In genomic region chr10:95225006-95225405, GRCm38 (mm10) we compare ENCODE assay signal across 30 mouse cellular contexts.
A peak's percentile ranks its signal among the peaks of the same experiment; 100 is the strongest.
DNase-seq lines count a peak whose midpoint lies in the region; ATAC-seq lines count a peak whose summit lies in the region.
"Had no signal": no experiment of that assay in that cellular context is flagged by ENCODE, and none has a peak within 500 bp of the region (broad histone marks: within the 10 kb centered on the region; RNA-seq: fewer than 3 reads in every experiment).

No protein-coding gene starts in this region.

- no peak overlapping the region for H3K27ac ChIP-seq in forebrain, embryonic 11.5 days (ENCODE audit: low read depth, low read length)
- H3K27ac ChIP-seq in forebrain, embryonic 13.5 days, result no peak overlapping the region
- H3K27ac ChIP-seq in embryonic facial prominence, embryonic 10.5 days (replicated peaks), result no peak overlapping the region
- H3K27ac ChIP-seq: embryonic facial prominence, embryonic 15.5 days; forebrain, embryonic 12.5 days; gastrocnemius, adult 2 months; heart, embryonic 15.5 days; hindbrain, embryonic 12.5 days; hindbrain, embryonic 15.5 days; intestine, embryonic 15.5 days had no signal

- WGBS in forebrain, embryonic 11.5 days, result 88% methylated on average over 4 of the region's 4 CpGs
- 91% methylated on average over 4 of the region's 4 CpGs for WGBS in forebrain, embryonic 13.5 days
- WGBS in embryonic facial prominence, embryonic 10.5 days, result 56% methylated on average over 4 of the region's 4 CpGs

- no peak overlapping the region for H3K4me3 ChIP-seq in forebrain, embryonic 11.5 days (ENCODE audit: low read depth, low read length)
- no peak overlapping the region for H3K4me3 ChIP-seq in forebrain, embryonic 13.5 days
- no peak overlapping the region for H3K4me3 ChIP-seq in embryonic facial prominence, embryonic 10.5 days
- H3K4me3 ChIP-seq: embryonic facial prominence, embryonic 15.5 days; forebrain, embryonic 12.5 days; gastrocnemius, adult 2 months; heart, embryonic 12.5 days; heart, embryonic 15.5 days; hindbrain, embryonic 12.5 days; hindbrain, embryonic 15.5 days; intestine, embryonic 15.5 days had no signal

- intact Hi-C loops in heart, postnatal 14 days (cut with DNase I), result no loop called here

- no peaks in the 10 kb centered on the region for H3K27me3 ChIP-seq in forebrain, embryonic 11.5 days (ENCODE audit: control insufficient read depth, insufficient read depth, low read length)
- H3K27me3 ChIP-seq in forebrain, embryonic 13.5 days, result no peaks in the 10 kb centered on the region
- H3K27me3 ChIP-seq in embryonic facial prominence, embryonic 10.5 days (replicated peaks; ENCODE audit: low read depth, poor library complexity, severe bottlenecking), result no peaks in the 10 kb centered on the region
- H3K27me3 ChIP-seq: embryonic facial prominence, embryonic 15.5 days; forebrain, embryonic 12.5 days; heart, embryonic 12.5 days; heart, embryonic 15.5 days; hindbrain, embryonic 12.5 days; hindbrain, embryonic 15.5 days; intestine, embryonic 15.5 days had no signal

- H3K9me3 ChIP-seq in forebrain, embryonic 11.5 days (ENCODE audit: control insufficient read depth, low read length), result no peaks in the 10 kb centered on the region
- no peaks in the 10 kb centered on the region for H3K9me3 ChIP-seq in forebrain, embryonic 13.5 days (replicated peaks)
- no peaks in the 10 kb centered on the region for H3K9me3 ChIP-seq in embryonic facial prominence, embryonic 10.5 days
- H3K9me3 ChIP-seq: embryonic facial prominence, embryonic 15.5 days; forebrain, embryonic 12.5 days; heart, embryonic 12.5 days; heart, embryonic 15.5 days; hindbrain, embryonic 12.5 days; hindbrain, embryonic 15.5 days; intestine, embryonic 15.5 days had no signal

- DNase-seq in forebrain, embryonic 11.5 days (ENCODE audit: low spot score), result peak; percentile 25
- peak; percentile 54 for DNase-seq in 3T3-L1 (ENCODE audit: low read depth, low spot score)
- peak; percentile 35 for DNase-seq in embryonic facial prominence, embryonic 10.5 days (ENCODE audit: low spot score)
- DNase-seq in forelimb bud, embryonic 11.5 days (ENCODE audit: low read depth, low spot score), result peak; percentile 68
- no peak for DNase-seq in heart, postnatal 14 days
- DNase-seq in layer of hippocampus, postnatal 10 days (ENCODE audit: low spot score in 2 of 2), result no peak
- no peak for DNase-seq in heart, adult 9 months (ENCODE audit: low spot score in 2 of 2)
- DNase-seq: adrenal gland, adult 8-10 months; adrenal gland, postnatal 25 days; cerebellum, adult 11-12 months; cerebellum, adult 8-10 months; cerebellum, postnatal 10 days; cerebellum, postnatal 36 days; gastrocnemius, adult 2 months; gastrocnemius, postnatal 14 days; heart, adult 11 months; heart, postnatal 10 days; heart, postnatal 4 days; kidney, adult 11 months had no signal

- H3K36me3 ChIP-seq in forebrain, embryonic 11.5 days (ENCODE audit: control insufficient read depth, insufficient read depth, low read length), result no peaks in the 10 kb centered on the region
- H3K36me3 ChIP-seq in forebrain, embryonic 13.5 days (ENCODE audit: poor library complexity, severe bottlenecking), result no peaks in the 10 kb centered on the region
- no peaks in the 10 kb centered on the region for H3K36me3 ChIP-seq in embryonic facial prominence, embryonic 10.5 days (replicated peaks)
- H3K36me3 ChIP-seq: embryonic facial prominence, embryonic 15.5 days; forebrain, embryonic 12.5 days; heart, embryonic 12.5 days; heart, embryonic 15.5 days; hindbrain, embryonic 12.5 days; hindbrain, embryonic 15.5 days; intestine, embryonic 15.5 days had no signal

- ATAC-seq in forebrain, embryonic 11.5 days (replicated peaks; ENCODE audit: low FRiP score), result no peak
- no peak for ATAC-seq in forebrain, embryonic 13.5 days
- ATAC-seq: activated CD4-positive, CD25-positive, alpha-beta regulatory T cell, adult 4 months; CD4-positive, CD25-positive, alpha-beta regulatory T cell, adult 4 months; forebrain, embryonic 16.5 days; intestine, embryonic 15.5 days had no signal

- no peaks in the 10 kb centered on the region for H3K4me1 ChIP-seq in forebrain, embryonic 11.5 days (replicated peaks; ENCODE audit: control insufficient read depth, insufficient read depth, low read length)
- H3K4me1 ChIP-seq in forebrain, embryonic 13.5 days, result peaks cover 4% of the 10 kb centered on the region; the same call in 1 of the 2 replicates
- H3K4me1 ChIP-seq in embryonic facial prominence, embryonic 10.5 days, result peaks cover 35% of the 10 kb centered on the region
- H3K4me1 ChIP-seq: hindbrain, embryonic 15.5 days had no signal

- H3K4me2 ChIP-seq in forebrain, embryonic 11.5 days (ENCODE audit: low read depth, low read length, severe bottlenecking), result no peak overlapping the region
- H3K4me2 ChIP-seq in forebrain, embryonic 13.5 days, result no peak overlapping the region
- H3K4me2 ChIP-seq: embryonic facial prominence, embryonic 15.5 days; forebrain, embryonic 12.5 days; heart, embryonic 12.5 days; heart, embryonic 15.5 days; hindbrain, embryonic 12.5 days; hindbrain, embryonic 15.5 days; intestine, embryonic 15.5 days had no signal

- H3K9ac ChIP-seq in forebrain, embryonic 11.5 days (ENCODE audit: low read length), result no peak overlapping the region
- H3K9ac ChIP-seq in forebrain, embryonic 13.5 days, result no peak overlapping the region
- H3K9ac ChIP-seq: embryonic facial prominence, embryonic 15.5 days; forebrain, embryonic 12.5 days; heart, embryonic 12.5 days; heart, embryonic 15.5 days; hindbrain, embryonic 12.5 days; hindbrain, embryonic 15.5 days; intestine, embryonic 15.5 days had no signal

Comparison
In these comparisons a context has a peak if more than half of its experiments do, and no peak if none do; other contexts are left out.
1. DNase-seq: peak in forebrain, embryonic 11.5 days (single experiment), 3T3-L1 (single experiment), embryonic facial prominence, embryonic 10.5 days (single experiment) and forelimb bud, embryonic 11.5 days (single experiment); none in heart, postnatal 14 days (0 of 2), layer of hippocampus, postnatal 10 days (0 of 2) and heart, adult 9 months (0 of 2).